Mouse (Mus musculus) gastrocnemius, adult 2 months (tissue): Measurements from ENCODE around the gene Cchcr1. TPM values are rescaled to one million over a fixed set of nuclear protein-coding genes. Genes with fewer than 3 reads are reported as not detected.

ENCODE experiments used
- DNase-seq: peaks from one replicate; pipeline ENCODE4 v3.0.0; 2022
- H3K27ac ChIP-seq: fragments of 200-600 bp; 2 replicates; pipeline ENCODE4 v1.8.1; 2022; ENCODE audit warnings: mild to moderate bottlenecking
- H3K4me3 ChIP-seq: fragments of 200-600 bp; 2 replicates; pipeline ENCODE4 v1.8.1; 2022; ENCODE audit warnings: mild to moderate bottlenecking, moderate library complexity
- CTCF ChIP-seq: fragments of 200-600 bp; IDR thresholded peaks from 2 replicates; pipeline ENCODE4 v1.8.1; 2022; ENCODE audit warnings: antibody characterized with exemption, mild to moderate bottlenecking, moderate library complexity
- intact Hi-C: fragments of 180-260 bp; cut with DNase I; formaldehyde crosslinking; loops from one replicate; pipeline ENCODE4 v1.15.1; 2025
- total RNA-seq, 2 experiments: library from RNA; stranded (reverse); gene quantifications; 2 replicates each; pipeline ENCODE4 v1.2.3; 2021

Cchcr1 gene
- total RNA-seq, 2 experiments from 2014 or later, result 1.7 TPM

- intact Hi-C loops, result no loop called here
- no peak overlapping the region for H3K4me3 ChIP-seq
- DNase-seq, result no peak
- H3K27ac ChIP-seq, result no peak overlapping the region
- TF ChIP-seq CTCF, result no peak
Observed at GRCm38 (mm10) chr17:35526644-35527043, 9.7 kb downstream of the Cchcr1 start.

DNA sequence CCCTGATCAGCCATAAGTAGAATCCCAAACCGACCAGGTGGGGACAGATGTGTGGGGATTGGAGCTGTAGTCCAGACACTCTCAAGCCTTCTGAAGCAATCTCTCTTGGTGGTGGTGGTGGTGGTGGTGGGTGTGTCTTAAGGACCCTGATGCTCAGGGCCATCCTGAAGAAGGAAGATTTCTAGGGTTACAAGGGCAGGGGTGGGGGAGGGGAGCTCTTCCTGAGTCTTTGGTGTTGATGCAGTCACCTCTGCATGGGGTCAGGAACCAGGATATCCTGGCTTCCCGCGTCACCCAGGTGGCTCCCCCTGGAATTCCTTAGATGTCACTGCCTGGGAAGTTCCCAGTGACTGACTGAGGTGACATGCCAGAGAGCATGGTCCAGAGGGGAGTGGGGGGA is 15.5 kb downstream of the Cchcr1 start:
- intact Hi-C loops, result no loop called here
- H3K27ac ChIP-seq, result no peak overlapping the region
- no peak for DNase-seq

GRCm38 (mm10) chr17:35532901-35533300 is 16.0 kb downstream of the Cchcr1 start, which contains the start of gene Psors1c2:
Gene Psors1c2 (plus strand): TSS chr17:35533201.
- intact Hi-C loops, result no loop called here

More for the DNA sequence above, 15.5 kb downstream of the Cchcr1 start:
- TF ChIP-seq CTCF, result no peak
- no peak overlapping the region for H3K4me3 ChIP-seq

GRCm38 (mm10) chr17:35534343-35534742 is 17.4 kb downstream of the Cchcr1 start:
- intact Hi-C loops, result no loop called here
- peak; percentile 75 for DNase-seq
- TF ChIP-seq CTCF, result peak; percentile 92
- Histone ChIP-seq H3K27ac (peak overlapping the region; percentile 48; the same call in 1 of the 2 replicates), H3K4me3 (peak overlapping the region; percentile 63)

More at GRCm38 (mm10) chr17:35532901-35533300, 16.0 kb downstream of the Cchcr1 start, which contains the start of gene Psors1c2:
- no peak for DNase-seq
- TF ChIP-seq CTCF, result no peak
- Histone ChIP-seq H3K4me3 (no peak within 1 kb of the TSS), H3K27ac (no peak within 1 kb of the TSS)

DNA sequence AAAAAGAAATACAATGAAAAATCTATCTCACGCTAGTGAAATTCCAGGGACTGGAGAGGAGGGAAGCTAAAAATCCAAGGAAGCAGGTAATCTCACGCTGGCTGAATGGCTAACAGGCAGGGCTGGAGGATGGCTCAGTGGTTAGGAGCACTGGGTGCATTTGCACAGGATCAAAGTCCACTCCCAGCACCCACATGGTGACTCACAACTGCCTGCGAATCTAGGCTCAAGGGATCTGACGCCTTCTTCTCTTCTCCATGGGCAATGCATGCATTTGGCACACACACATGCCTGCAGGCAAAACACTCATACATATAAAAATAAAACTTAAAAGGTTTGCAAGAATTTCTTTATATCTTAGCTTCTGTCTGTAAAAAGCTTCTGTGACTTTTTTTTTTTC is 20.5 kb downstream of the Cchcr1 start:
- intact Hi-C loops, result no loop called here
- TF ChIP-seq CTCF, result no peak
- Histone ChIP-seq H3K27ac (no peak overlapping the region), H3K4me3 (no peak overlapping the region)
- DNase-seq, result no peak

DNA sequence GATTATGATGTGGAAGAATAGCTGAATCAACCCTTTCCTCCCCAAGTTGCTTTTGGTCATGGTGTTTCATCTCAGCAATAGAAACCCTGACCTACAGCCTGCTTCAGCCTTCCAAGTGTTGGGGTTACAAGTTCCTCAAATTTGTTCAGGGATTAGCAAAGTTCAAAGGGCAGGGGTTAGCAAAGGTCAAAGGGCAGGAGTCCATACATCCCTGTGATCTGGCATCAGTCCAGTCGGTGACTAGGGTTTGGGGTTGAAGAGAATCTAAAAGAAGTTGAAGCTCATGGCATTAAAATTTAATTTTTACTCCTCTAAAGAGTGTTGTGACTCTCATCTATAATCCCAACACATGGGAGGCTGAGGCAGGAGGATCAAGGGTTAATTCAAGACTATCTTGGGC is 21.6 kb downstream of the Cchcr1 start:
- intact Hi-C loops, result no loop called here
- TF ChIP-seq CTCF, result no peak
- Histone ChIP-seq H3K27ac (no peak overlapping the region), H3K4me3 (no peak overlapping the region)
- no peak for DNase-seq

DNA sequence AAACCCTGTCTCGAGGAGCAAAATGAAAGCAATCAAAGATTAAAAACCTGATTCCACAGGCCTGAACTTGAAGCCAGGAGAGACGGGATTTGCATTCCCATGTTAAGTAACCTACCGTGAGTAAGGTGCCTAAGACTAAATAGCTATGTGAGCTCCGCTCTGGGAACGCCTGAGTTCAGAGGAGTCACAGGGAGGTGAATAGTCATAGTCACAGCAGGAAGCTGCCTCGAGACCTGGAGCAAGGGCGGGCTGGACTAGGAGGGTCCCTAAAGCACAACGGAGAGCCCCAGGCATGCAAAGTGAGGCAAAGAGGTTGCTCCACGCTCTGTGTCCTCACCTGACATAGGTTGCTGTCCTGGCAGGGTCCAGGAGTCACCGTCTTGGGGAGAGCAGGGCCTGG is 22.6 kb downstream of the Cchcr1 start:
- DNase-seq, result no peak
- Histone ChIP-seq H3K27ac (no peak overlapping the region), H3K4me3 (no peak overlapping the region)
- intact Hi-C loops, result no loop called here
- TF ChIP-seq CTCF, result no peak

- intact Hi-C loops, result no loop called here
- H3K27ac ChIP-seq, result no peak overlapping the region
- DNase-seq, result no peak
- H3K4me3 ChIP-seq, result peak overlapping the region; percentile 35; the same call in 1 of the 2 replicates
- no peak for TF ChIP-seq CTCF
Observed at GRCm38 (mm10) chr17:35542761-35543411, 26.0 kb downstream of the Cchcr1 start.

- no peak for DNase-seq
- Histone ChIP-seq H3K27ac (no peak overlapping the region), H3K4me3 (peak overlapping the region; percentile 35; the same call in 1 of the 2 replicates)
- TF ChIP-seq CTCF, result no peak
- intact Hi-C loops, result no loop called here
Observed at GRCm38 (mm10) chr17:35543412-35543861, 26.5 kb downstream of the Cchcr1 start.

DNA sequence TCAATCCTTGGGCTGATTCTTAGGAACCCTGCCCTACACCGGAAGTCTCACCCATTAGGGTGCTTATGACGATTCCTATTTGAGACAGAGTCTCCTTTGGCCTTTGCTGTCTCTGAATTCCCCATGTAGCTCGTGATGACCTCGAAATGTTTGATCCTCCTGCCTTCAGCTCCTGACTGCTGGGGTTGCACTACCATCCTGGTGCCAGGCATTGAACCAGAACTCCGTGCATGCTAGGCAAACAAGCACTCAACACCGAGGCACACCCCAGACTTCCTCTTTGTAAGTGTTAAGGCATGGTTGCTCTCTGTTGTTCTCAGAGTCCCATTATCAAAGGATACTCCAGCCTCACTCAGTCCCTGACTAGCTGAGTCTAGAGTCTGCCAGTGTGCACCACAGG is 27.1 kb downstream of the Cchcr1 start:
- Histone ChIP-seq H3K4me3 (no peak overlapping the region), H3K27ac (no peak overlapping the region)
- DNase-seq, result no peak
- no peak for TF ChIP-seq CTCF
- intact Hi-C loops, result no loop called here

- peak; percentile 91 for TF ChIP-seq CTCF
- Histone ChIP-seq H3K4me3 (no peak overlapping the region), H3K27ac (no peak overlapping the region)
- DNase-seq, result peak; percentile 54
- intact Hi-C loops, result no loop called here
Observed at GRCm38 (mm10) chr17:35544680-35545079, 27.8 kb downstream of the Cchcr1 start.

DNA sequence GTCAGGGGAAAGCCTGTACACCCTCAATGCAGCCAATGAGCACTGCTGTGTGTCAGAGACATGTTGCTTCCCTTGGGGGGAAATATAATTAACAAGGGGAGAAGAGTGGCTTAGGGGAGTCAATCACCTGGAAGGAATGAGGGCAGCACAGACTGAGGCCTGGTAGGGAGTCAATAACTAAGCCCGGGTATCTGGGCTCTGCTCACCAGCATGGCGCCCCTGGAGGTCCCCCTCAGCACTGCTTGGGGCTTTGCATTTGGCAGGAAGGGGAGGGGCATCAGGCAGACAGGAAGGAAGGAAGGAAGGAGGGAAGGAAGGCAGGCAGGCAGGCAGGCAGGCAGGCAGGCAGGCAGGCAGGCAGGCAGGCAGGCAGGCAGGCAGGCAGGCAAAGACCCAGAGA is 30.6 kb downstream of the Cchcr1 start:
- intact Hi-C loops, result no loop called here
- no peak for DNase-seq
- no peak overlapping the region for H3K4me3 ChIP-seq
- H3K27ac ChIP-seq, result no peak overlapping the region
- TF ChIP-seq CTCF, result no peak

DNA sequence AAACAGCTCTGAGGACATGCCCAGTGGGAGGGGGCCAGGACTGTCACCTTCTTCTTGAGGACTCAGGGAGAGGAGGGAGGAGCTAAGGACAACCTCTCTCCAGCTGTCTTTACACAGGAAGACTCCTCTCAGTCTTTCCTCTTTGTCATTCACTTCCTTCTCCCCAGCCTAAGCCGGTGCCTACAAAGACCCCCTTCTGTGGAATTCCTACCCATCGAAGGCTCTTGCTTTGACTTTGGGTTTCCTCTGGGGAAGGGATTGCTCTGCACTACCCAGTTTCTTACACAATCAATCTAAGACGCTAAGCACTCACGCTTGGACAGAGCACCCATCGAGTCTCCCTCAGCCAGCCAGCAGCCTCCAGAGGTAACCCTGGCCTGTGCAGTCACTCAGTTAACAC is 31.7 kb downstream of the Cchcr1 start:
- Histone ChIP-seq H3K27ac (peak overlapping the region; percentile 80), H3K4me3 (no peak overlapping the region)
- TF ChIP-seq CTCF, result no peak
- no peak for DNase-seq
- intact Hi-C loops, result no loop called here
